Mouse (Mus musculus): ENCODE measurements around the gene Hck.

The Hck gene

DNA sequence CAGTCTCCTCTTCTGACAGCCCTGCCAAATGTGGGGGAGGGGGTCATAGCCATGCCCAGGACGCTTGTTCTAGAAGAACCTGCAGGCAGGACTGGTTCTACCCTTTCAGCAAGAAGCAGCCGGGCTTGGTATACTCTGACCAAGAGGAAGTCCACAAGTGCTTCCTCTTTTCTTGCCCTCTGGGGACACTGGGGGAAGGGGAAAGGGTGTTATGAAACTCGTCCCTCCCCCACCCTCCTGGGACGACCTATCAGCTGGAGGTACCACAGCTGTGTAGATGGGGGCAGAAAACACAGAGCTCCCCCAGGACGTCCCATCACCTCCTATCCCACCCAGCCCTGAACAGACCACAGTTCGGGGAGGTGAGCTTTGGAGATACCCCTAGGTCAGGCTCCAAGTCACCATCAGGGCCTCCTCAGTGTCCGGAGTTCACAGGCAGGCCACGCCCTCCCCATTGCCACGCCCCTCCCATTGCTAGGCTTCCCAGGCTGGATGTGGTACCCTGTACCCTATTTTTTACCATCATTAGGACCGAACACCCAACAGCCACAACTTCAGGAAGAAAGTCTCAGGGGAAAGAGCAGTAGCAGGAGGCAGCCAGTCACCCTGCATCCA is 17.6 kb upstream of the Hck start:
- peak; percentile 55 for DNase-seq (ENCODE audit: low read depth)

DNA sequence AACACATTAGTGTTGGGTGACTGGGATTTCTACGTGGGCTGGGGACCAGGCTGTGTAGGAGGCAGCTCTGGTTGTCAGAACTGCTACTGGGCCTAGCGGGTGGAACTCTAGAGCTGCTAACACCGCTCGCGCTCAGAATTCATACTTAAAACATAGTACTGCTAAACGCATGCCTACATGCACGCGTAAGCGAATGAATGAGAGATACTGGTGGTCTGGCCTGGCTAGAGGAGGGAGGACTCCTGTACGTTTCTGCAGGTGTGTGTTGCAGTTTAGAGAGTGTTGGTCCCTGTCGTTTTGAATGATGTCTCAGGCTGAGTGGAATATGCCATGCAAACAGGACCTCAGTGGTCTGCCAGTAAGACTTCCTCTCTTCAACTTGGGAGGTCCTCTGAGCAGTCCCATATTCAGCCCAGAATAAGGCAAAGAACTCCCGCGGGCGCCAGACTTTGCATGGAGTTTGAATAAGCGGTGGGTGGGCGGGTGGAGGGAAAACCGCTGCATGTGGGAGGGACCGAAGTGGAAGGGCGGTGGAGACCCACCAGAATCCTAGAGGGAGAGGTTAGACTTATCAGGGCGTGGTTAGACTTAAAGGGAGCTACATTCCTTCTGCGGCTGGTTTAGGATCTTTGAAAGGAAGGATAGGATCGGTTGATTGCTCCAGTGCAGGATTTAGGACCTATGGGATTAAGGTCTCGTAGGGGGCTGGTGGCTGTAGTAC is 1.1 kb upstream of the Hck start:
- DNase-seq (ENCODE audit: low read depth): no peak

GRCm38 (mm10) chr2:153107802-153108201 is 466 bp upstream of the Hck start:
- DNase-seq (ENCODE audit: low read depth): no peak

DNA sequence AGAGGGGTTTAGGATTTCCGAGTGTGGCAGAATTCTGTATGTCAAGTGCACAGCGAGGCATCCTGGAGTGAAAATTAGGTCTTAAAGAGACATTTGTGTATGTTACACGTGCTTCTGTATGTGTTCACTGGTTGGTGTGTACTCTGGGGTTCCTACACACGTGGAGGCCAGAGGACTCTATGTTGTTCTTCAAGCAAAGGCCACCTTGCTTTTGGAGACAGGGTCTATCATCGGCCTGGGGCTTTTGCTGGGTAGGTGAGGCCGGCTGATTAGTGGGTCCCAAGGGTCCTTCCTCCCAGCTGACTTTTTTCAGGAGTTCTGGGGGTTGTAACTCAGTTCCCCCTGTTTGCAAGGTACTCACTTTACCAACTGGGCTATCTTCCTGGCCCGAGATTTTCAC is 1.3 kb downstream of the Hck start:
- no peak for DNase-seq (ENCODE audit: low read depth)

DNA sequence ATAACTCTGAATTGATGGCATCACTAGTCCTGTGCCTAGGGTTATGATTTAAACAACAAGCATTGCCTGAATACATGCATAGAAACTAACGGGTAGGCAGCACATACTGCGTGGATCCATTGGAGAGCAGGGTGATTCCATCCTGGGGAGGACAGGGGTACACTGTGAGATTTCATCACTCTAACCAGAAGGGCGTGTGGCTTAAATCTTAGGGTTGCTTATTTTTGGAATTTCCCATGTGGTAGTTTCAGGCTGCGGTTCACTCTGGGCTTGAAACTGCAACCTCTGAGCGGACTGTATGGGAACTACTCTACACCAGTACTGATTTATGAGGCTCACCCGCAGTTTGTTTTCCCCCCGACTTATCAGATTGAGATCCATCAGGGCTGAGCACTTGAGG is 3.0 kb downstream of the Hck start:
- no peak for DNase-seq (ENCODE audit: low read depth)

DNA sequence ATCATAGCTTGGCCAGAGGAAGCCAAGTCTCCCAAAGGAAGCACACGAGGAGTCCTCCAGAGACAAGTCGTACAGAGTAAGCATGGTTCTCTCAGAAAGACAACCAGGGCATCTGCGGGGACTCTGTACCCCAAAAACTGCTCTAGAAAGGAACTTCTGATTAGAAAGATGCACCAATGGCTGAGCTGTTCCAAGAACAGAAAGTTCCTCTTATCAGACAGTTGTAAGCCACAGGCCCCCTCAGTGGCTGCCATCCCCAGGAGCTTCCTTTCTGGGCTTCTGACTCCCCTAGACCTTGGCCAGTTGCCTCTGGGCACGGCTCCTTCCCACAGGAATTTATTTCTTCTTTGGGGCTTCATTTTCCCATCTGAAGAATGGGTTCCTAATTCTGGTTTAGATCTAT is 7.4 kb downstream of the Hck start:
- no peak for DNase-seq (ENCODE audit: low read depth)

GRCm38 (mm10) chr2:153117051-153117486 is 8.8 kb downstream of the Hck start:
- DNase-seq (ENCODE audit: low read depth): no peak

DNA sequence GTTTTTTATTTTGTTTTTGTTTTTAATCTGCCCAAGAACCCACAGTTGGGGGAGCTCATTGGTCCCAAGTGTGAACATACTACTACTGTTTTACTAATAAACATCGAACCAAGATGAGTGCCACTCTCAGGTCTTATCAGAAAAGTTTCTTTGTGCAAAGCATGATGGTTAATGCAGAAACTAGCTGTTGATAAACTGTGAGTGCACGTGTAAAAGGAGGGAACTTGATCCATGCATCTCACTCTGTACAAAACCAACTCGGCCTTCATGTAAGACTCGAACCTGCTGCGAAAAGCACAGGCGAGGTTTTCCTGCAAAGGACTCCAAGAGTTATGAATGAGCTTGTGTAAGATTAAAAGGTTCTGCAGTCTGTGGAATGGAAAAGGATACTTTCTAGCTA is 11.2 kb downstream of the Hck start:
- no peak for DNase-seq (ENCODE audit: low read depth)

DNA sequence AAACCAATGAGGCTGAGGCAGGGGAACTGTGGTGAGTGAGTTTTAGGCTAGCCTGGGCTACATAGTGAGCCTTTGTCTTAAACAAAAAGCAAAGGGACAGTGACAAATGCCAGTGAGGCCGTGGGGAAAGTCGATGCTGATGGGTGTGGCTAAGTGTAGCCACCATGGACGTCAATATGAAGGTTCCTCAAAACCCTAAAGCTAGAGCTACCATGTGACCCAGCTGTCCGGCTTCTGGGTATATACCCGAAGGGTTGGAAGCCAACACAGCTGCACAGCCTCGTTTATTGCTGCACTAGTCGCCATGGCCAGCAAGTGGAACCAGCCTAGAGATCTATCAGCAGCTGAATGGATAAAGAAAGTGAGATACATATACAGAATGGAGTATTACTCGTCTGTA is 11.9 kb downstream of the Hck start:
- DNase-seq (ENCODE audit: low read depth): no peak

- no peak for DNase-seq (ENCODE audit: low read depth)
These were observed 13.8 kb downstream of the Hck start for GRCm38 (mm10) chr2:153121821-153122615.

GRCm38 (mm10) chr2:153122701-153123100 is 14.4 kb downstream of the Hck start:
- DNase-seq (ENCODE audit: low read depth): no peak

GRCm38 (mm10) chr2:153125875-153126274 is 17.6 kb downstream of the Hck start:
- no peak for DNase-seq (ENCODE audit: low read depth)

DNA sequence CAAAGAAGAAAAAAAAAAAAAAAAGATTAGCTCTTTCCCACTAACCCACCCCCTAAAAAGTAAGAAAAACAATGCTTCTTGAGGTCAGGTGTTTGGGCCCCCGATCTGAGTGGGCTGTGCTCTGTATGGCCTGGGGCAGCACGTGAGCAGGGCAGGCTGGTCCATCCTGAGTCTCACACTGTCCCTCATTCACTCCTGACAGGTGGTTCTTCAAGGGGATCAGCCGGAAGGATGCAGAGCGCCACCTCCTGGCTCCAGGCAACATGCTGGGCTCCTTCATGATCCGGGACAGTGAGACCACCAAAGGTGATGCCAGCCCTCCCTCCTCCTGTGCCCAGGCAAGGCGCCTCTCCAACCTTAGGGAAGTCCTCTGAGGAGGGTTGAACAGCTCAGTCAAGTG is 22.8 kb downstream of the Hck start:
- no peak for DNase-seq (ENCODE audit: low read depth)

- DNase-seq (ENCODE audit: low read depth): no peak
These were observed 26.0 kb downstream of the Hck start for GRCm38 (mm10) chr2:153134237-153134636.

DNA sequence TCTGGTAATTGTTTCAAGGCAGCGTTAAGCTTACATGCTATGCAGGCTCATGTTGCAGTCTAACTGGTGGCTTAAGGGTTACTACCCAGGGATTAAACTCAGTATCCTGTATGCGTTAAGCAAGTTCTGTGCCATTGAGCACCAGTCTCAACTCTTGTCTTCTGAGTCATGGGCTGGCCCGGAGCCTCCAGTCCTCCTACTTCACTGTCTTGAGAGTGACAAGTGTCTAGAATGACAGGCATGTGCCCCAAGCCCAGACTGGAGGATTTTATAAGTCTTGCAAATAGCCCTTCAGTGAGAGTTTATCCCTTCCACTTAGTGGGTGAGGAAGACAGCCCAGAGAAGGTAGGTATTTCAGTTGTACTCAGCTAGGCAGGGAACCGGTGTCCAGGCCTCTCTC is 27.9 kb downstream of the Hck start:
- no peak for DNase-seq (ENCODE audit: low read depth)

GRCm38 (mm10) chr2:153139158-153139557 is 30.9 kb downstream of the Hck start:
- no peak for DNase-seq (ENCODE audit: low read depth)

GRCm38 (mm10) chr2:153139996-153140613 is 31.8 kb downstream of the Hck start:
- DNase-seq (ENCODE audit: low read depth): no peak

- peak; percentile 58 for DNase-seq (ENCODE audit: low read depth)
These were observed 34.4 kb downstream of the Hck start for GRCm38 (mm10) chr2:153142620-153143199.

GRCm38 (mm10) chr2:153145346-153145745 is 37.1 kb downstream of the Hck start:
- DNase-seq (ENCODE audit: low read depth): no peak

DNA sequence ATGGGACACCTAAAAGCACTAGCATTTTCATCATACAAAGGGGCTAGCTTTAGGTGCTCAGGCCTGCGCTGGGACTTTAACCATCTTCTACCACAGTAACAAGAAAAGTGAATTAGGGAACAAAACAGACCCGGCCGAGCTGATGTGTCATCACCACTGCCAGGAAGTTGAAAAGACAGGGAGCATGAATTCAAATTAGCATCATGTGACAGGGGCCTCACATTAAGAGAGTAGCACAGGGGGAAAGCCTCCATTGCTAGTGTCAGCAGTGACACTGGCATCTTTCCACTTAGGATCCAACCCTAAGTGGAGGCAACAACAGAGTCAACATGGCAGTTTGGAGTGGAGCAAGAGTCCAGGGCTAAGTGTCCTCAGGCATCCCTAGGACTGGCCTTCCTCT is 39.0 kb downstream of the Hck start:
- no peak for DNase-seq (ENCODE audit: low read depth)

DNA sequence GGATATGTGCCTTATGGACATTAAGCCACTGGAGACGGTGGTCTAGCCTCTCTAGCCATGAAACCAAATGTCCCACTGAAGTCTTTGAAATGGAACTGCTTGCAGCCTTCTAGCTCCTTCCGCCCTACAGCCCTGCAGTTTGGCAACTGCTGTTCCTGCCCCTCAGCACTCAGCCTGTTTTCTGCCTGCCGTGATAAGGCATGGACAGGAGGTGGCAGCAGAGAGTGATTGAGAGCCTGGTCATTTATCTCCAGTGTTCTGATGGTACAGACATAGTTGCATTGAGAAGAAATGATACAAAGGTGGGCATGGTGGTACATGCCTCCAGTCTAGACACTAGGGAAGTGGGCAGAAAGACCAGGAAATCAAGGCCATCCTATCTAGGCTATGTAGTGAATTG is 39.4 kb downstream of the Hck start:
- DNase-seq (ENCODE audit: low read depth): peak; percentile 62

DNA sequence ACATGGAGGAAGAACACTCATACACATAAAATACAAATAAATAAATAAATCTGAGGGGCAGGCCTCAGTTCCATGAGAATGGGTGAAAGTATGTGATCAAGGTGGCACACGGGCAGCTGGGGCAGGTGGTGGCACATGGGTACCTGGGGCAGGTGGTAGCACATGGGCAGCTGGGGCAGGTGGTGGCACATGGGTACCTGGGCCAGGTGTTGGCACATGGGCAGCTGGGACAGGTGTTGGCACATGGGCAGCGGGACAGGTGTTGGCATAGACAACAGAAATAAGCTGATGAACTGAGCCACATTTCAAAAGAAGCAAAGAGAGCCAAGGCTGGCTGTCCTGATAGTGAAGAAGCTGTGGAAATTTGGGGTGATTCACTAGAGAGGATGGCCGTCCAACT is 41.5 kb downstream of the Hck start:
- DNase-seq (ENCODE audit: low read depth): no peak
